Mouse (Mus musculus): ENCODE measurements around the gene Soga1. TPM values are rescaled to one million over a fixed set of nuclear protein-coding genes. Genes with fewer than 3 reads are reported as not detected.

Gene Soga1
- polyA plus RNA-seq, 1 experiment from 2014 or later: 13.1 TPM

- no peak for DNase-seq
- ATAC-seq (ENCODE audit: low FRiP score, low TSS enrichment): no peak
- Histone ChIP-seq H3K9ac (replicated peaks; ENCODE audit: low read length) (no peak overlapping the region; the same call in 1 of the 2 replicates), H3K27me3 (ENCODE audit: control insufficient read depth, insufficient read depth, low read length) (no peaks in the 10 kb centered on the region), H3K9me3 (ENCODE audit: control insufficient read depth, low read length) (no peaks in the 10 kb centered on the region), H3K36me3 (ENCODE audit: control insufficient read depth, insufficient read depth, low read length) (peaks cover 26% of the 10 kb centered on the region), H3K4me3 (replicated peaks; ENCODE audit: low read depth, low read length) (no peak overlapping the region), H3K4me2 (ENCODE audit: low read length) (no peak overlapping the region), H3K4me1 (ENCODE audit: control insufficient read depth, insufficient read depth, low read length) (peaks cover 35% of the 10 kb centered on the region), H3K27ac (replicated peaks; ENCODE audit: low read depth, low read length) (no peak overlapping the region)
- 78% methylated on average over 4 of the region's 4 CpGs for WGBS
Measured at GRCm38 (mm10) chr2:157063241-157063700, 15.8 kb downstream of the Soga1 start.

DNA sequence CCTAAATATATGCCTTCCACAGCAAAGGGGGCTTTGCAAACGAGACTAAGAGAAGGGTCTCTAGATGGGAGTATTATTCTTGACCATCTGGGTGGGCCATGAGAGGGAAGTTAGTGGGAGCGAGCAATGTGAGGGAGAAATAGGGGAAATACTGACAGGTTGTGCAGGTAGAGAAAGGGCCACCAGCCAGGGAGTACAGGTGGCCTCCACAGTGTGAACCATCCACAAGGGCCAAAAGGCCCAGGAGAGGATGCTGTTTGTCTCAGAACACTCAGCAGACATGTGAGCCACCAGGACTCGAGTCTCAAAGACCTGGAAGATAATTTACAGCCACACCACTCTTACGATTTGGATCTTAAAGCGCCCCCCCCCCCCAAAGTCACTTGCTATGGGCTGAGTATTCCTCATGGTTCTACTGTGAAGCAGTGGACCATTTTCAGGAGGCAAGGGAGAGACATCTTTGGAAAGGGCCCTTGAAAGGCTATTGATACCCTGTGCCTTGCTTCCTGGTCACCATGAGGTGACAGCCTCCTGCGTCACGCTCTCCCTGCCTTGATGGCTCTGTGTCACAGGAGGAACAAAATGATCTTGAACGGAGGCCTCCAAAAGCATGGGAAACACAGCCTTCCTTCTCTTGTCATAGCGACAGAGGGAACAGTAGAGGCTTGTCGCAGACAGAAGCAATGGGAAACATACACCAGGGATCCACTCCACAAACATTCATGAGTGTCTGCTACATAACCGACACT, 18.3 kb downstream of the Soga1 start:
- no peaks in the 10 kb centered on the region for H3K27me3 ChIP-seq (ENCODE audit: control insufficient read depth, insufficient read depth, low read length)
- no peaks in the 10 kb centered on the region for H3K9me3 ChIP-seq (ENCODE audit: control insufficient read depth, low read length)
- H3K4me1 ChIP-seq (ENCODE audit: control insufficient read depth, insufficient read depth, low read length): peaks cover 41% of the 10 kb centered on the region
- DNase-seq (no peak), ATAC-seq (ENCODE audit: low FRiP score, low TSS enrichment) (no peak)
- no peak overlapping the region for H3K4me3 ChIP-seq (replicated peaks; ENCODE audit: low read depth, low read length)
- H3K27ac ChIP-seq (replicated peaks; ENCODE audit: low read depth, low read length): no peak overlapping the region
- no peak overlapping the region for H3K4me2 ChIP-seq (ENCODE audit: low read length)
- H3K36me3 ChIP-seq (ENCODE audit: control insufficient read depth, insufficient read depth, low read length): peaks cover 39% of the 10 kb centered on the region
- 88% methylated on average over 11 of the region's 11 CpGs for WGBS
- no peak overlapping the region for H3K9ac ChIP-seq (replicated peaks; ENCODE audit: low read length)

DNA sequence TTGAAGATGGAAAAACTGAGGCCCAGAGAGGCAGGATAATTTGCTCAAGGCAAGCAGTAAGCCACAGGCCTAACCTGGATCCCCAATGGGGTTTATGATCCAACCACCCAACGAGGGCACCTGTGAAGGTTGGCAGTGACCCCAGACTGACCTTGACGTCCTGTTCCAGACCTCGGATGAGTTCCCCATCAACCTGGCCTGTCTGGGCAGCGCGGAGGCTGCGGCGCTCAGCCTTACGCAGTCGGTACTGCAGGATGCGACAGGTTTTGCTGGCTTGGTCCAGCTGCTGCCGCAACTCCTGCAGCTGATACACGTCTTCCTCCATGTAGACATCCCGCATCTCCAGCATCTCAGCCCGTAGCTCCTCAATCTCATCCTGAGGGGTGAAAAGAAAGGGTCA, 19.0 kb downstream of the Soga1 start:
- H3K4me3 ChIP-seq (replicated peaks; ENCODE audit: low read depth, low read length): no peak overlapping the region
- H3K27me3 ChIP-seq (ENCODE audit: control insufficient read depth, insufficient read depth, low read length): no peaks in the 10 kb centered on the region
- H3K9ac ChIP-seq (replicated peaks; ENCODE audit: low read length): no peak overlapping the region
- H3K9me3 ChIP-seq (ENCODE audit: control insufficient read depth, low read length): no peaks in the 10 kb centered on the region
- 94% methylated on average over 14 of the region's 14 CpGs for WGBS
- H3K4me2 ChIP-seq (ENCODE audit: low read length): no peak overlapping the region
- peaks cover 35% of the 10 kb centered on the region for H3K4me1 ChIP-seq (ENCODE audit: control insufficient read depth, insufficient read depth, low read length)
- no peak overlapping the region for H3K27ac ChIP-seq (replicated peaks; ENCODE audit: low read depth, low read length)
- DNase-seq: no peak
- H3K36me3 ChIP-seq (ENCODE audit: control insufficient read depth, insufficient read depth, low read length): peaks cover 41% of the 10 kb centered on the region
- ATAC-seq (ENCODE audit: low FRiP score, low TSS enrichment): no peak

DNA sequence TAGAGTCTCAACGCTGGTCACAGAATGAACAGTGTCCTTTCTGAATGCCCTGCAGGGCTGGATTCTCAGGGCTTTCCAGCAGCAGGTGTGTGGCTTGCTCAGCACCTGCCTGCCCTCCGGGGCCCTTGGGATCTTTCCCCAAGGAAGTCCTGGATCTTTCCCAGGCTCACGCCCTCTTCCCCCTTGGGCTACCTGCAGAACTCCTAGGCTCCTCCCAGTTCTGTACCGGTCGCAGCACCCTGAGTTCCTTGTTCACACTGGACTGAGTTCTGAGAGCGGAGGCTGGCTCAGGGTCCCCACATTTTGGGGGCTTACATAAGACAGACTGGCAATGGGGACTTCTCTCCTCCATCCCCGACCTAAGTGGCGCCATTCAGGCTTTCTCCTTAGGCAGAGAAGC, 19.9 kb downstream of the Soga1 start:
- ATAC-seq (ENCODE audit: low FRiP score, low TSS enrichment) (no peak), DNase-seq (no peak)
- Histone ChIP-seq H3K36me3 (ENCODE audit: control insufficient read depth, insufficient read depth, low read length) (peaks cover 47% of the 10 kb centered on the region), H3K4me1 (ENCODE audit: control insufficient read depth, insufficient read depth, low read length) (peaks cover 26% of the 10 kb centered on the region), H3K4me3 (replicated peaks; ENCODE audit: low read depth, low read length) (no peak overlapping the region), H3K9me3 (ENCODE audit: control insufficient read depth, low read length) (no peaks in the 10 kb centered on the region), H3K27me3 (ENCODE audit: control insufficient read depth, insufficient read depth, low read length) (no peaks in the 10 kb centered on the region), H3K9ac (replicated peaks; ENCODE audit: low read length) (no peak overlapping the region), H3K4me2 (ENCODE audit: low read length) (no peak overlapping the region), H3K27ac (replicated peaks; ENCODE audit: low read depth, low read length) (peak overlapping the region; percentile 83)
- 56% methylated on average over 8 of the region's 8 CpGs for WGBS

- no peaks in the 10 kb centered on the region for H3K9me3 ChIP-seq (ENCODE audit: control insufficient read depth, low read length)
- H3K27me3 ChIP-seq (ENCODE audit: control insufficient read depth, insufficient read depth, low read length): no peaks in the 10 kb centered on the region
- peaks cover 53% of the 10 kb centered on the region for H3K36me3 ChIP-seq (ENCODE audit: control insufficient read depth, insufficient read depth, low read length)
- H3K27ac ChIP-seq (replicated peaks; ENCODE audit: low read depth, low read length): peak overlapping the region; percentile 83
- peaks cover 20% of the 10 kb centered on the region for H3K4me1 ChIP-seq (ENCODE audit: control insufficient read depth, insufficient read depth, low read length)
- peak; percentile 81 for DNase-seq
- ATAC-seq (ENCODE audit: low FRiP score, low TSS enrichment): peak; percentile 82
- H3K4me2 ChIP-seq (ENCODE audit: low read length): peak overlapping the region; percentile 38
- H3K4me3 ChIP-seq (replicated peaks; ENCODE audit: low read depth, low read length): no peak overlapping the region
- WGBS: 4% methylated on average over 18 of the region's 18 CpGs
- H3K9ac ChIP-seq (replicated peaks; ENCODE audit: low read length): peak overlapping the region; percentile 34
Measured at GRCm38 (mm10) chr2:157058342-157058998, 20.6 kb downstream of the Soga1 start.

- H3K9ac ChIP-seq (replicated peaks; ENCODE audit: low read length): no peak overlapping the region
- H3K27me3 ChIP-seq (ENCODE audit: control insufficient read depth, insufficient read depth, low read length): no peaks in the 10 kb centered on the region
- no peak overlapping the region for H3K4me2 ChIP-seq (ENCODE audit: low read length)
- WGBS: 90% methylated on average over 4 of the region's 4 CpGs
- ATAC-seq (ENCODE audit: low FRiP score, low TSS enrichment): no peak
- H3K4me3 ChIP-seq (replicated peaks; ENCODE audit: low read depth, low read length): no peak overlapping the region
- H3K4me1 ChIP-seq (ENCODE audit: control insufficient read depth, insufficient read depth, low read length): peaks cover 17% of the 10 kb centered on the region
- no peaks in the 10 kb centered on the region for H3K9me3 ChIP-seq (ENCODE audit: control insufficient read depth, low read length)
- H3K36me3 ChIP-seq (ENCODE audit: control insufficient read depth, insufficient read depth, low read length): peaks cover 60% of the 10 kb centered on the region
- peak overlapping the region; percentile 83; the same call in 1 of the 2 replicates for H3K27ac ChIP-seq (replicated peaks; ENCODE audit: low read depth, low read length)
- DNase-seq: no peak
Measured at GRCm38 (mm10) chr2:157057758-157058157, 21.3 kb downstream of the Soga1 start.

- H3K4me1 ChIP-seq (ENCODE audit: control insufficient read depth, insufficient read depth, low read length): peaks cover 17% of the 10 kb centered on the region
Measured at GRCm38 (mm10) chr2:157057186-157057585, 21.9 kb downstream of the Soga1 start.

GRCm38 (mm10) chr2:157055721-157056120, 23.3 kb downstream of the Soga1 start:
- H3K36me3 ChIP-seq (ENCODE audit: control insufficient read depth, insufficient read depth, low read length): peaks cover 75% of the 10 kb centered on the region
- no peak overlapping the region for H3K27ac ChIP-seq (replicated peaks; ENCODE audit: low read depth, low read length)
- no peak for ATAC-seq (ENCODE audit: low FRiP score, low TSS enrichment)
- no peak overlapping the region for H3K4me2 ChIP-seq (ENCODE audit: low read length)
- no peaks in the 10 kb centered on the region for H3K9me3 ChIP-seq (ENCODE audit: control insufficient read depth, low read length)
- peaks cover 22% of the 10 kb centered on the region for H3K4me1 ChIP-seq (ENCODE audit: control insufficient read depth, insufficient read depth, low read length)
- H3K4me3 ChIP-seq (replicated peaks; ENCODE audit: low read depth, low read length): no peak overlapping the region
- no peak for DNase-seq
- H3K27me3 ChIP-seq (ENCODE audit: control insufficient read depth, insufficient read depth, low read length): no peaks in the 10 kb centered on the region
- 96% methylated on average over 6 of the region's 6 CpGs for WGBS
- H3K9ac ChIP-seq (replicated peaks; ENCODE audit: low read length): no peak overlapping the region

More at GRCm38 (mm10) chr2:157057186-157057585, 21.9 kb downstream of the Soga1 start:
- 96% methylated on average over 3 of the region's 3 CpGs for WGBS
- Histone ChIP-seq H3K9me3 (ENCODE audit: control insufficient read depth, low read length) (no peaks in the 10 kb centered on the region), H3K27me3 (ENCODE audit: control insufficient read depth, insufficient read depth, low read length) (no peaks in the 10 kb centered on the region), H3K4me3 (replicated peaks; ENCODE audit: low read depth, low read length) (no peak overlapping the region), H3K9ac (replicated peaks; ENCODE audit: low read length) (no peak overlapping the region), H3K27ac (replicated peaks; ENCODE audit: low read depth, low read length) (0 out of 2 replicates have a peak overlapping the region, but pooled peaks have one; percentile 57), H3K36me3 (ENCODE audit: control insufficient read depth, insufficient read depth, low read length) (peaks cover 66% of the 10 kb centered on the region), H3K4me2 (ENCODE audit: low read length) (no peak overlapping the region)
- ATAC-seq (ENCODE audit: low FRiP score, low TSS enrichment): no peak
- no peak for DNase-seq
